Mouse (Mus musculus) c-Kit-negative CD71-positive TER-119-positive erythroid progenitor cells, embryonic 14.5 days (primary cell): ENCODE data around the gene Wdr38.
"Not testable (repeated sequence)": the region's sequence is repeated elsewhere in the genome, so short reads cannot be mapped to it uniquely, and the experiment has no call there.

Experiments
- DNase-seq: peaks from one replicate; pipeline ENCODE4 v3.0.0-alpha.2; 2013; ENCODE audit warnings: low read depth, low spot score

Wdr38 gene

DNA sequence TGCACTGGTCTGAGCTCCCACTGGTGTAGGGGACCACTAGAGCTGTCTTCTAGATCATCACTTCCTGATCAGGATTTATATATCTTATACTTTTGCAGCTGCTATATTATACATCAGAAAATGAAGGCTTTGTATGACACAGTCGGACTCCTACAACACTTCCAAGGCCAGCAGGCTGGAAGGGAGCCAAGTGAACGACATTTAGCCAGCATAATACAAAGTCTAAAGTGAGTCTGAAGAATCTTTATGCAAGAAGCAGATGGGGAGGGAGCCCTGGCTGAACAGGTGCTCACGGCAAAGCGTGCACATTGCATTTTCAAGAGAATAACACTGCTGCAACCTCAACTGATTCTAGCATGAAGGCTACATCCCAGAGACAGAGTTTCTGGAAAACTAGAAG, 4.8 kb upstream of the Wdr38 start:
- no peak for DNase-seq

DNA sequence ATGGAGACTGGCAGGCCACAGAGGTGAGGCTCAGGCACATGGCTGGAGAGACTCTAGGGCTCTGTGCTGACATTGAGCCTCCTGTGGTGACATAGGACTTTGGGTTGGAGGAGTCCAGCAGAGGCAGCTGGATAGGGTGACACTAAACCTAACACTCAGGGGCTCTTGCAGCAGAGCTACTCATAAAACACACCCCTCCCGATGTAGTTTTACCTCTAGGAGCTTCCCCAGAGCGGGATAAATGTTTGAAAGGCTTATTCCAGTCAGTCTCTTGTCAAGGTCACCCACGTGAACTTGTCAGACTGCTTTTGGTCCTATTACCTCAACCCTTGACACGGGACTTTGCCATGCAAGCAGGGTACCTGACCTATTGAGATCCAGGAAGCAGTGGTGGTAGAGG, 2.1 kb downstream of the Wdr38 start:
- DNase-seq, result no peak

DNA sequence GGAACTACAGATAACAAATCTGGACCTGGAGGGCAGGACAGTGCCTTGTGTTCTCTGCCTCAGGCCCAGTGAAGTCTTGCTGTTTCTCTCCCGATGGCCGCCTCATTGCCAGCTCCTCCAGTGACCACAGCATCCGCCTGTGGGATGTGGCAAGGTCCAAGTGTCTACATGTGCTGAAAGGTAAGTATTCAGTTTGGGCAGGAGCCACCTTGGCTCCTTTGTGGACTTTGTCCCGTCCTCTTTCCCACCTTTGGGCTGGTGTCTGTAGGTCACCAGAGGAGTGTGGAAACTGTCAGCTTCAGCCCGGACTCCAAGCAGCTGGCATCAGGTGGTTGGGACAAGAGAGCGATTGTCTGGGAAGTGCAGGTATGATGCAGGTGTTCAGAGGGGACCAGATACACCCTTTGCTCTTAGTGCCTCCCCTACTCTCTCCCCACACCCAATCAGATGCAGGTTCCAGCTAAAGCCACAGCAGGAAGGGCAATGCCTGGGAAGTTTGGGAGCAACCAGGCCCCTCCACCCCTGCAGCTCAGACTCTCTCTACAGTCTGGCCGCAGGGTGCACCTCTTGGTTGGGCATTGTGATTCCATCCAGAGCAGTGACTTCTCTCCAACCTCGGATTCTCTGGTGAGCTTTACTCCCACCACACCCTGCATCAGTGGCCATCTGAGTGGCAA, 2.8 kb downstream of the Wdr38 start:
- DNase-seq, result no peak

DNA sequence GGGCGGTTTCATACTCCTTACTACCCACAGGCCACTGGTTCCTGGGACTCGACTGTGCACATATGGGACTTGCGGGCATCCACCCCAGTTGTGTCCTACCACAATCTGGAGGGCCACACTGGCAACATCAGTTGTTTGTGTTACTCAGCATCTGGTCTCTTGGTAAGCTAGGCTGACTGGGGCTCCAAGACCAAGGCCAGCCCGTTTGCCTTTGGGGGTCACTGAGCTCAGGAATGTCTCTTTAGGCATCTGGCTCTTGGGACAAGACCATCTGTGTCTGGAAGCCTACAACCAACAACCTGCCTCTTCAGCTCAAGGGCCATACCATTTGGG, 3.3 kb downstream of the Wdr38 start:
- DNase-seq, result no peak

DNA sequence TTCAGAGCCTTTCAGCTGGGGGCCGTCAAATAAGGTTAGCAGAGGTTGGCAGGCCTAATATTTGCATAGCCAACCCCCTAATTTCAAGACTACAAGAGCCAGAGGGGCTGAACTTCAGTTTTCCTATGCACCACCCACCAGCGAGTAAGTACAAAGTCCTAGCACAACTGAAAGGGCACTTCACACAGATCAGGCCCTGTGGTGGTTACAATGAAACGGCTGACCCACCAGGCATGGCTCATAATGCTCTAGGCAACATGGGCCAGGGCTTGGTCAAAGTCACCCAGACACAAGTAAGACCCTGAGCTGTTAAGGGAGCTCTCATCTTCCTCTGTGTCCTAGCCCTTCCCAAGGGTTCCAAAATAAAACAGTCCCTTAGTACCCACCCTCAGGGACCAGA, 4.6 kb downstream of the Wdr38 start:
- DNase-seq, result no peak

- DNase-seq, result no peak
These were observed 5.8 kb downstream of the Wdr38 start for GRCm38 (mm10) chr2:39003106-39003505.

GRCm38 (mm10) chr2:39003512-39003911, 6.2 kb downstream of the Wdr38 start:
- no peak for DNase-seq

DNA sequence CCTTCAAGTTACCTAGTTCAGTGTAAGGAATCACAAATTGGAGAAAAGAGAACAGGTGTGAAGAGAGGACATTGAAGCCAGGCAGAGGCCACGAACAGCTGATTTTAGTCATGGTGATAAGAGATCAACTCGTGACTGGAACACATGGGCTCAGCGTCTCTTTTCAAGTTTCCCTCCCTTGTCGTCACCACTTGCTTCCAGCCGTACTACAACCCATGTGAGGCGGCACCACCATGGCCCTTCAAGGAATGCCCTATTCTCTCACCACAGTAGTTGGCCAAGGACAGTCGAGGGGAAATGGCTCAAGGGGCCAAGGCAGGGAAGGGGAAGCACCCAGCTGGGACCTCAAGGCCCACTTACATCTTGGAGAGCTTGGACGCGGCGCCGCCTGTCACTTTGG, 7.1 kb downstream of the Wdr38 start:
- peak; percentile 45 for DNase-seq

GRCm38 (mm10) chr2:39004880-39005435, 7.7 kb downstream of the Wdr38 start, which contains the start of gene Arpc5l:
TSS of gene Arpc5l (plus strand) at chr2:39005348.
- peak; percentile 85 for DNase-seq

- DNase-seq, result peak; percentile 37
These were observed 8.4 kb downstream of the Wdr38 start, which contains the start of gene Rpl35 for GRCm38 (mm10) chr2:39005574-39006079. TSS of gene Rpl35 (minus strand) at chr2:39005624.

DNA sequence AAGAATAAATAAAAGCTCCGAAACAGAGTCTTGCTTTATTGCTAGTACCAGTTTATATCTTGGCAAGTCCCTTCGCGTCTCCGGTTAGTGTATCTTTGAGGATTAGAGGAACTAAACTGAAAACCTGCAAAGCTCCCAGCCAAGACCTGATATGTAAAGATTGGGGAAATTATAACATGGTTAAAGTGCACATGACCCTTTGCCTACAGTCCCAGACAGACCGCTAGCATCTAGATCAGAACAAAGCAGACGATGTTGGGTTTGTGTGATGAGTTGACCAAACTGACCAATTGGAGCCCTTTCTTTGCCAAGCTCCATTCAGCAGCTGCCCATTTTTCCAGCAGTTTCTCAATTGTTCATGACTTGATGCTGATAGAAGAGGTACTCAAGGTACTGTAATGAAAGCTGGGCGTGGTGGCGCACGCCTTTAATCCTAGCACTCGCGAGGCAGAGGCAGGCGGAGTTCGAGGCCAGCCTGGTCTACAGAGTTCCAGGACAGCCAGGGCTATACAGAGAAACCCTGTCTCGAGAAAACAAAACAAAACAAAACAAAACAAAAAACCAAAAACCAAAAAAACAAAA, 9.0 kb downstream of the Wdr38 start:
- no peak for DNase-seq

GRCm38 (mm10) chr2:39007865-39008264, 10.6 kb downstream of the Wdr38 start:
- peak; percentile 87 for DNase-seq

DNA sequence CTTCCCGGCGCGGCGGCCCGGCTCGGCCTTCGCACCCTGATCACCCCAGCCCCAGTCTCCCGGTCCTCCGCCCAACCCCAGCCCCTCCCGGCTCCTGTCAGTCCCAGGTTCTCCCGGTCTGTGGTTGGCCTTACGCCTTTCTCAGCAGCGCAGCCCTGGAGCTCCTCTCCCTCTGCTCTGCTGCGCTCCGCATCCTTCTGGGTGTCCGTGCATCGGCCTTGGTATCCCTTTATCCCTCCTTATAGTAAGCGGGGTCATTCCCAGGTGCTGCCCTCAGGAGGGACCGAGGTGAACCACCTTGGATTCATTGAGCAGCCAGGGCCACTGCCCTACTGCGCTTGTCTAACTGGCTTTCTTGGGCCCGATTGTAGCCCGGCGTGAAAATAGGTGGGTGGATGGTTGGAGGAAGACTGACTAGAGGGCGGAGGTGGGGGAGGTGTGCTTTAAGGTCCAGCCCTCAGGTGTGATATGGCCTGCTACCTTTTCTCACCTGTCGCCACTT, 11.1 kb downstream of the Wdr38 start:
- peak; percentile 36 for DNase-seq

- DNase-seq, result no peak
These were observed 11.7 kb downstream of the Wdr38 start for GRCm38 (mm10) chr2:39008954-39009365.

DNA sequence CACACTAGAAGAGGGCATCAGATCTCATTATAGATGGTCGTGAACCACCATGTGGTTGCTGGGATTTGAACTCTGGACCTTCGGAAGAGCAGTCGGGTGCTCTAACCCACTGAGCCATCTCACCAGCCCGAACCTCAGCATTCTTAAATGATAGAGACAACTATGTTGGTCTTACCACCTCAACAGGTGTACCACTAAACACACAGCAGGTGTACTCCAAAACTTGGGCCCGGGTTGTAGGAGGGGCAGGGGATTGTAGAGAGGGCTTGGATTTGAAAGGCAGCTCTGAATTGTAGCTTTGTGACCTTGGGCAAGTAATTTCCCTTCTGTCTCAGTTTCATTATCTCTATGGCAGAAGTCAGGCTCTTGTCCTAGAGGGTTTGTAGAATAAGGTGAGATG, 12.9 kb downstream of the Wdr38 start:
- not testable (repeated sequence) for DNase-seq

DNA sequence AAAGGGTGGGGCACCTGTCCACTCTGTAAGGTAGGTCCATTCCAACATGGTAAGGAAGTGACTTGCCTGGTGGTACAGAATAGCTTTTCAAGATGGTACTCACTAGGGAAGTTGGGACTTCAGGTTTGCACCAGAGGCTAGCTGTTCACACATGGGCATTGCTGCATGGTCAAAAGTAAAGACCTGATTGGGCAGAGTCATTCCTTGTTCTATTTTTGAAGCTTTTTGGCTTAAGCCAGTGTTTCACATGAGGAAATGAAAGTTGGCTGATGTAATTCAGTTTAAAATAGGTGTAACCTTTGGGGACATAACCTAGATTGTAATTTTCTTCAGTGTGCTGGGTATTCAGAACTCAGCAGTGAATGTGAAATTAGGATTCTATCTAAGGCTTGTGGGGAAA, 14.0 kb downstream of the Wdr38 start:
- DNase-seq, result no peak

DNA sequence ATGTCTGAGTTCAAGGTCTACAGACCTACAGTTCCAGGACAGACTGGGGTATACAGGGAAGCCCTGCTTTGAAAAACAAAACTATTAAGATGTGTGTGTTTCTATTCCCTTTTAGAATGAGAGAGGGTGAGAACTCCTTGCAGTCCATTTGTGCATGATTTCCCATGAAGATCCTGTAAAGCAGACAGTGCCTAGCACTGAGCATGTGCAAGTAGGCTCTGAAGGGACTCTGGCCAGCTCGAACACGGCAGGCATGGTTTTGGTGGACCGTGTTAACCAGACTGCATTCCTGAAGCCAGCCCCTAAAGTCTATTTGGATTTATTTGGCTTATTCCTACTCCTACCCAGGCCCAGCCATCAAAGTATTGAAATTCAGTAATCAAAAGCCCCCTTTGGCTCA, 14.7 kb downstream of the Wdr38 start:
- DNase-seq, result no peak

DNA sequence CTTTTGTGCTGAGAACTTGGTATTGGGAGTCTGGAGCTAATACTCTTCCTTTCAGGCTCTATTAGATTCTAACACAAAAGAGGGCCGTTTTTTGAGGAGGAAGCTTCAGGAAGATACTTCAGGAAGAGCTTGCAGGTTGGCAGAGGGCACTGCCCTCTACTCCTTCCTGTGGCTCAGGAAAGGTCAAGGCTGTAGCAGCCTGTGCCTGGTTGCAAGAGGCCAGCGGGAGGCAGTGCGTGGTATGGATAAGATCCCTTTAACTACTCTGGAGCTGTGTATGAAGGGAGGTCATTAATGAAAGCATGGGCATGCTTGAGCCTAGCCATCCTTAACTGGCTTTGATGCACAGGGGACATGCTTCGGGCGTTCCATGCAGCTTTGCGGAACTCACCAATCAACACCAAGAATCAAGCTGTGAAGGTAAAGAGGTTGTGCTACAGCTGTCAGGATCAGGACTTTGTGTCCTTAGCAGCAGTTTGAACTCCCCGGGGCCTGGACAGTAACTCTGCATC, 15.5 kb downstream of the Wdr38 start:
- DNase-seq, result no peak

- no peak for DNase-seq
These were observed 19.3 kb downstream of the Wdr38 start for GRCm38 (mm10) chr2:39016581-39016980.

DNA sequence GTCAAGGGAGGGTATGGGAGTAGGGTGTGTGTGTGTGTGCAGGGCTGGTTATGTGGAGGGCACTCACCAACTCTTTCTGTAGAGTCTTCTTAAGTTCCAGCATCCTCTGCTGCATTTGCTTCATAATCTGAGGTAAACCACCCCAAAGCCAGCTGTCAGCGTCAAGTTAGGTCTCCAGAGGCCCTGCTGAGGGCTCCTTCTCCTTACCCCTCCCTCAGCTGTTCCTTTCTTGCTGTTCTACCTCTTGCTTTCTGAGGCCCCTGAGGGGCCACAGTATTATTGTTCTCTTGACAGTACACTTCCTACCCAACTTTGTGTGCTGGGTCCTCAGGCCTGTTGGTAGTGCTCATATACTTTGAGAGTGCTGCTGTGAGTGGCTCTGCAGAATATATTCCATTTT, 22.7 kb downstream of the Wdr38 start:
- DNase-seq, result no peak

GRCm38 (mm10) chr2:39031611-39032010, 34.3 kb downstream of the Wdr38 start:
- no peak for DNase-seq

GRCm38 (mm10) chr2:39040215-39040614, 42.9 kb downstream of the Wdr38 start:
- DNase-seq, result no peak

DNA sequence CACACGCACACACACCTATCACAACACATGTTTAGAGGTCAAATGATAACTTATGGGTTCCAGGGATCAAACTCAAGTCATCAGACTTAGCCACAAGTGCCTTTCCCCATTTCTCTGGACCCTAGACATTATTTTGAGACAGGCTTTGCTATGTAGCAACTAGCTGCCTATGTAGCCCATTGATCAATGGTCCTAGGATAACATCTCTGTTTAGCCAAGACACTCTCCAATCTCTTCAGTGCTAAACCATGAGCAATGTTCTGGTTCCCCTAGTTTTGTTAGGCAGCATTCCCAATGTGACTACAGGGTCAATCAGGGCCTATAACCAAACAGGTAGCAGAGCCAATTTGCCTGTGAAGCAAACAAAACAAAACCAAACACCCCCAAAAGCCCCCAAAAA, 51.2 kb downstream of the Wdr38 start:
- no peak for DNase-seq
